ENCODE assay signal across 8 mouse cellular contexts in genomic region chr17:3273108-3274091, GRCm38 (mm10). TPM values are rescaled to one million over a fixed set of nuclear protein-coding genes. Genes with fewer than 3 reads are reported as not detected.
DNase-seq lines count a peak whose midpoint lies in the region; ATAC-seq and TF ChIP-seq lines count a peak whose summit lies in the region.

No protein-coding gene starts in this region.

- H3K4me2 ChIP-seq in limb, embryonic 13.5 days (replicated peaks), result no peak overlapping the region
- H3K4me2 ChIP-seq in midbrain, postnatal 0 days (ENCODE audit: low read depth, low read length, poor library complexity, severe bottlenecking), result no peak overlapping the region

- TF ChIP-seq POLR2A in bone marrow, adult 2 months (IDR thresholded peaks at IDR 0.05; ENCODE audit: borderline replicate concordance, control insufficient read depth, low read depth, low read length), result no peak
- TF ChIP-seq POLR2A in embryonic fibroblast, embryonic 13.5 days (IDR thresholded peaks at IDR 0.05; ENCODE audit: low read depth, low read length), result no peak

- H3K27ac ChIP-seq in bone marrow, adult 2 months (ENCODE audit: control insufficient read depth, insufficient read depth, low read depth, low read length, poor library complexity), result no peak overlapping the region
- H3K27ac ChIP-seq in embryonic fibroblast, embryonic 13.5 days (ENCODE audit: insufficient read depth, low read length), result no peak overlapping the region
- H3K27ac ChIP-seq in limb, embryonic 13.5 days, result no peak overlapping the region
- H3K27ac ChIP-seq in midbrain, postnatal 0 days (ENCODE audit: low read depth, low read length), result no peak overlapping the region

- no peaks in the 10 kb centered on the region for H3K27me3 ChIP-seq in limb, embryonic 13.5 days
- no peaks in the 10 kb centered on the region for H3K27me3 ChIP-seq in midbrain, postnatal 0 days (ENCODE audit: insufficient read depth, low read length)

- DNase-seq in 3T3-L1 (ENCODE audit: low read depth, low spot score), result peak; percentile 91
- peak; percentile 71 for DNase-seq in heart, adult 8-10 months (ENCODE audit: low spot score)
- DNase-seq in kidney, adult 9 months, result peak; percentile 82
- DNase-seq in midbrain, postnatal 0 days (ENCODE audit: low spot score), result peak; percentile 95
- DNase-seq in spleen, postnatal 10 days (ENCODE audit: low spot score in 2 of 2), result peak; percentile 40 to 80

- H3K4me1 ChIP-seq in bone marrow, adult 2 months (ENCODE audit: control insufficient read depth, insufficient read depth, low read length), result no peaks in the 10 kb centered on the region
- H3K4me1 ChIP-seq in embryonic fibroblast, embryonic 13.5 days (ENCODE audit: control insufficient read depth, insufficient read depth, low read length), result peaks cover 3% of the 10 kb centered on the region; the same call in 1 of the 2 replicates
- peaks cover 16% of the 10 kb centered on the region for H3K4me1 ChIP-seq in limb, embryonic 13.5 days
- H3K4me1 ChIP-seq in midbrain, postnatal 0 days (ENCODE audit: insufficient read depth, low read length), result no peaks in the 10 kb centered on the region

- H3K4me3 ChIP-seq in bone marrow, adult 2 months (replicated peaks; ENCODE audit: control insufficient read depth, low read depth, low read length), result no peak overlapping the region
- no peak overlapping the region for H3K4me3 ChIP-seq in embryonic fibroblast, embryonic 13.5 days (ENCODE audit: insufficient read depth, low read length)
- H3K4me3 ChIP-seq in limb, embryonic 13.5 days, result no peak overlapping the region
- no peak overlapping the region for H3K4me3 ChIP-seq in midbrain, postnatal 0 days (ENCODE audit: low read depth, low read length)

- TF ChIP-seq CTCF in bone marrow, adult 2 months (IDR thresholded peaks at IDR 0.05; ENCODE audit: control insufficient read depth, insufficient read depth, low read length), result peak; percentile 64
- TF ChIP-seq CTCF in embryonic fibroblast, embryonic 13.5 days (IDR thresholded peaks at IDR 0.05; ENCODE audit: borderline replicate concordance, insufficient read depth, low read length), result peak; percentile 46; the same call in 1 of the 2 replicates
- peak; percentile 91 for TF ChIP-seq CTCF in midbrain, postnatal 0 days (IDR thresholded peaks at IDR 0.05)

- H3K9me3 ChIP-seq in limb, embryonic 13.5 days, result no peaks in the 10 kb centered on the region
- no peaks in the 10 kb centered on the region for H3K9me3 ChIP-seq in midbrain, postnatal 0 days (ENCODE audit: low read length)

- WGBS in bone marrow, adult 2 months, result 38% methylated on average over 22 of the region's 22 CpGs
- 45% methylated on average over 22 of the region's 22 CpGs for WGBS in limb, embryonic 13.5 days
- 41% methylated on average over 22 of the region's 22 CpGs for WGBS in midbrain, postnatal 0 days

- H3K9ac ChIP-seq in limb, embryonic 13.5 days, result no peak overlapping the region
- no peak overlapping the region for H3K9ac ChIP-seq in midbrain, postnatal 0 days (replicated peaks; ENCODE audit: low read length, poor library complexity, severe bottlenecking)

- no peaks in the 10 kb centered on the region for H3K36me3 ChIP-seq in limb, embryonic 13.5 days
- H3K36me3 ChIP-seq in midbrain, postnatal 0 days (ENCODE audit: insufficient read depth, low read length), result no peaks in the 10 kb centered on the region

- peak; percentile 76 for ATAC-seq in limb, embryonic 13.5 days (ENCODE audit: low FRiP score, low read depth)
- ATAC-seq in midbrain, postnatal 0 days (ENCODE audit: low FRiP score), result peak; percentile 51

RNA-seq across cellular contexts. Expression of gene Tiam2, which starts 53.0 kb away (rescaled TPM):
- 0.61 and 3.4 TPM in 2 replicates for polyA plus RNA-seq in bone marrow, adult 2 months (2011; ENCODE audit: insufficient read depth, insufficient read length, low replicate concordance, missing spikeins)
- 16.7 and 22.1 TPM in 2 replicates for polyA plus RNA-seq in embryonic fibroblast, embryonic 13.5 days (2011; ENCODE audit: insufficient read length, low read depth, missing spikeins)
- 1 to 10 TPM; 2.0 to 4.9 (median 2.5) TPM for total RNA-seq in heart, adult 8-10 months (2022)
- 25.7 and 29.3 TPM in 2 replicates for polyA plus RNA-seq in limb, embryonic 13.5 days (2015; fragmentation: Nextera tagmentation; extraction: Ambion mirVana)
- total RNA-seq in midbrain, postnatal 0 days (2014; rRNA removed), result 5.2 and 6.9 TPM in 2 replicates
- polyA plus RNA-seq in midbrain, postnatal 0 days (2015; fragmentation: Nextera tagmentation; extraction: Ambion mirVana), result 1.7 TPM in 2 replicates
